Mouse (Mus musculus) neutrophil, adult 5-6 weeks (primary cell): ENCODE measurements around the gene Gm9913. TPM values are rescaled to one million over a fixed set of nuclear protein-coding genes. Genes with fewer than 3 reads are reported as not detected.

ENCODE experiments used
- ATAC-seq: fragments of 151-379, 151-347 bp; 2 replicates; pipeline ENCODE4 v1.8.0; 2017; ENCODE audit warnings: mild to moderate bottlenecking, moderate TSS enrichment; ENCODE audit not compliant: insufficient number of reproducible peaks, poor library complexity, low FRiP score, severe bottlenecking; ENCODE audit errors: extremely low read depth
- total RNA-seq: library from RNA; stranded (forward); fragments of 200-1000 nt; gene quantifications from 2 replicates; pipeline ENCODE4 v1.2.3, GENCODE M21; 2017

Gm9913 gene
- total RNA-seq, 1 experiment from 2014 or later: not detected

GRCm38 (mm10) chr2:125494291-125494690 is 10.6 kb upstream of the Gm9913 start:
- ATAC-seq: no peak

- ATAC-seq: no peak
Measured at GRCm38 (mm10) chr2:125494831-125495812, 9.8 kb upstream of the Gm9913 start.

GRCm38 (mm10) chr2:125496696-125497095 is 8.2 kb upstream of the Gm9913 start:
- ATAC-seq: no peak

- no peak for ATAC-seq
Measured at GRCm38 (mm10) chr2:125498216-125498615, 6.7 kb upstream of the Gm9913 start.

- ATAC-seq: no peak
Measured at GRCm38 (mm10) chr2:125501526-125501925, 3.4 kb upstream of the Gm9913 start.

- ATAC-seq: no peak
Measured at GRCm38 (mm10) chr2:125505746-125506315, 942 bp downstream of the Gm9913 start.

GRCm38 (mm10) chr2:125506316-125507054 is 1.6 kb downstream of the Gm9913 start:
- no peak for ATAC-seq

GRCm38 (mm10) chr2:125507893-125508292 is 3.0 kb downstream of the Gm9913 start, which contains the start of gene Fbn1:
TSS of gene Fbn1 (minus strand) at chr2:125507993.
- no peak for ATAC-seq

- ATAC-seq: no peak
Measured at GRCm38 (mm10) chr2:125508381-125508780, 3.5 kb downstream of the Gm9913 start.

- ATAC-seq: no peak
Measured at GRCm38 (mm10) chr2:125510752-125511151, 5.9 kb downstream of the Gm9913 start.

GRCm38 (mm10) chr2:125511898-125512297 is 7.0 kb downstream of the Gm9913 start:
- no peak for ATAC-seq

GRCm38 (mm10) chr2:125512544-125512943 is 7.7 kb downstream of the Gm9913 start:
- no peak for ATAC-seq

GRCm38 (mm10) chr2:125514391-125514790 is 9.5 kb downstream of the Gm9913 start:
- no peak for ATAC-seq

- no peak for ATAC-seq
Measured at GRCm38 (mm10) chr2:125515291-125516057, 10.6 kb downstream of the Gm9913 start.

- ATAC-seq: no peak
Measured at GRCm38 (mm10) chr2:125516594-125516993, 11.7 kb downstream of the Gm9913 start.

GRCm38 (mm10) chr2:125525484-125525883 is 20.6 kb downstream of the Gm9913 start:
- no peak for ATAC-seq

- ATAC-seq: no peak
Measured at GRCm38 (mm10) chr2:125526566-125526965, 21.7 kb downstream of the Gm9913 start.

- no peak for ATAC-seq
Measured at GRCm38 (mm10) chr2:125530665-125531064, 25.8 kb downstream of the Gm9913 start.

- ATAC-seq: no peak
Measured at GRCm38 (mm10) chr2:125539640-125540039, 34.8 kb downstream of the Gm9913 start.
